Mouse (Mus musculus) midbrain, postnatal 0 days (tissue): ENCODE data around the gene Srsf1. TPM values are rescaled to one million over a fixed set of nuclear protein-coding genes. Genes with fewer than 3 reads are reported as not detected.

ENCODE experiments used
- ATAC-seq: fragments of 200-750 bp; cut with Nextera tagmentation; 2 replicates; pipeline ENCODE4 v1.8.0; 2017; ENCODE audit warnings: moderate number of reproducible peaks, mild to moderate bottlenecking, moderate TSS enrichment, moderate library complexity; ENCODE audit not compliant: low FRiP score
- DNase-seq: peaks from one replicate; pipeline ENCODE4 v3.0.0-alpha.2; 2015; ENCODE audit warnings: low spot score
- H3K27ac ChIP-seq: fragments of 300-500 bp; sonication (generic); 2 replicates; pipeline ENCODE4 v1.5.1; 2014; ENCODE audit warnings: low read depth, mild to moderate bottlenecking, low read length, mixed read lengths
- H3K27me3 ChIP-seq: fragments of 300-500 bp; sonication (generic); 2 replicates; pipeline ENCODE4 v1.6.1; 2014; ENCODE audit warnings: low read length, control low read depth, mixed read lengths; ENCODE audit not compliant: insufficient read depth
- H3K36me3 ChIP-seq: fragments of 300-500 bp; sonication (generic); 2 replicates; pipeline ENCODE4 v1.6.1; 2014; ENCODE audit warnings: low read length, control low read depth, mixed read lengths; ENCODE audit not compliant: insufficient read depth
- H3K4me1 ChIP-seq: fragments of 300-500 bp; sonication (generic); 2 replicates; pipeline ENCODE4 v1.6.1; 2014; ENCODE audit warnings: mild to moderate bottlenecking, control low read depth, antibody characterized with exemption, low read length, mixed read lengths; ENCODE audit not compliant: insufficient read depth
- H3K4me2 ChIP-seq: fragments of 300-500 bp; sonication (generic); 2 replicates; pipeline ENCODE4 v1.6.1; 2014; ENCODE audit warnings: low read depth, mild to moderate bottlenecking, low read length, mixed read lengths; ENCODE audit not compliant: poor library complexity, severe bottlenecking
- H3K4me3 ChIP-seq: fragments of 300-500 bp; sonication (generic); 2 replicates; pipeline ENCODE4 v1.5.1; 2014; ENCODE audit warnings: low read depth, mild to moderate bottlenecking, low read length, moderate library complexity
- H3K9ac ChIP-seq: fragments of 300-500 bp; sonication (generic); replicated peaks from 2 replicates; pipeline ENCODE4 v1.6.1; 2014; ENCODE audit warnings: mild to moderate bottlenecking, low read length, moderate library complexity, mixed read lengths; ENCODE audit not compliant: poor library complexity, severe bottlenecking
- H3K9me3 ChIP-seq: fragments of 300-500 bp; sonication (generic); 2 replicates; pipeline ENCODE4 v1.6.1; 2016; ENCODE audit warnings: low read length, control low read depth
- CTCF ChIP-seq: IDR thresholded peaks from 2 replicates; pipeline ENCODE4 v1.5.1; 2016; ENCODE audit warnings: antibody characterized with exemption, mild to moderate bottlenecking
- WGBS: fragments of 180-500 bp; shearing (Covaris S2); extraction: QIAGEN DNeasy Blood & Tissue Kit; methylation state at CpG from one replicate; pipeline ENCODE4 v1.1.7; 2014; 5-methylcytosine and 5-hydroxymethylcytosine counted together
- polyA plus RNA-seq: library from polyadenylated mRNA; unstranded; fragments of >200 nt; fragmentation: Nextera tagmentation; extraction: Ambion mirVana; gene quantifications from 2 replicates; pipeline ENCODE4 v1.2.1, GENCODE M21; 2015
- total RNA-seq: library from RNA; depleted of rRNA; stranded (reverse); fragments of >200 nt; gene quantifications from 2 replicates; pipeline ENCODE4 v1.2.3, GENCODE M21; 2014; rRNA removed

Gene Srsf1
- total and polyA plus RNA-seq, 2 experiments from 2014 or later = 125 to 280 TPM

DNA sequence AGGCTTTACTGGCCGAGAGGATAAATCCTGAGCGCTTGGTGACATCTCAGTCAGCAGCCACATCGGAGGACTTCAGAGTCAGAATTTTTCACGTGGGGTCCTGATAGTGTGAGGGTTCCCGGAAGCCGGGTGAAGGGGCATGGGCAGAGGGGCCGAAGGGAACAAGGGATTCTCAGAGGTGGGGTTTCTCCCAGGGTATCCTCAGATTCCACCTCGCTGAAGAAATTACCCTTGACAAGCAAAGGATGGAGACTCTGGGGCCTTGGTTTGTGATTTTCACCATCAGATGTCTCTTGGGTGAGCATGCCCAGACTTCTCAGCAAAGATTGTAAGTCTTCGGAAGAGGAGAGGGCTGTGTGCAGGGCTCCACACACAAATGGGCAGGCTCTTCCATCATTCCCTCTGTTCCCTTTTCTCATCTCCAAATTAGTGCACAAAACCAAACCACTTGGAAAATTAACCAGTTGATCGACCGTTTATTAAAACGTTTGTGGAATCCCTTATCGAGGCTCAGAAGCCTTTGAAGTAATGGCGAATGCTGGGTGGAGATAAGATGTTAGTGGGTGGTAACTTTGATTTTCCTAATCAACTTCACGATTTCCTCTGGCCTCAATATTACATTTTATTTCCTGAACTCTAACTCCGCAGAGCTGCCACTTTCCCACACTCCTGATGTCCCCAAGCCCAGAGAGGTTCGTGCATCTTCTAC, 51.0 kb downstream of the Srsf1 start, which contains the start of gene Cuedc1:
Gene Cuedc1, plus strand, starts transcription at position 38 of the 709 bp plus-strand sequence.
- Histone ChIP-seq H3K4me3 (peak within 1 kb of the TSS; percentile 87), H3K27ac (peak within 1 kb of the TSS; percentile 90), H3K36me3 (no peaks in the 10 kb centered on the region), H3K4me2 (peak within 1 kb of the TSS; percentile 85), H3K27me3 (no peaks in the 10 kb centered on the region), H3K4me1 (peaks cover 10% of the 10 kb centered on the region), H3K9me3 (no peaks in the 10 kb centered on the region), H3K9ac (peak within 1 kb of the TSS; percentile 94)
- TF ChIP-seq CTCF = no peak
- no peak for DNase-seq
- 23% methylated on average over 17 of the region's 17 CpGs for WGBS
- ATAC-seq = no peak

DNA sequence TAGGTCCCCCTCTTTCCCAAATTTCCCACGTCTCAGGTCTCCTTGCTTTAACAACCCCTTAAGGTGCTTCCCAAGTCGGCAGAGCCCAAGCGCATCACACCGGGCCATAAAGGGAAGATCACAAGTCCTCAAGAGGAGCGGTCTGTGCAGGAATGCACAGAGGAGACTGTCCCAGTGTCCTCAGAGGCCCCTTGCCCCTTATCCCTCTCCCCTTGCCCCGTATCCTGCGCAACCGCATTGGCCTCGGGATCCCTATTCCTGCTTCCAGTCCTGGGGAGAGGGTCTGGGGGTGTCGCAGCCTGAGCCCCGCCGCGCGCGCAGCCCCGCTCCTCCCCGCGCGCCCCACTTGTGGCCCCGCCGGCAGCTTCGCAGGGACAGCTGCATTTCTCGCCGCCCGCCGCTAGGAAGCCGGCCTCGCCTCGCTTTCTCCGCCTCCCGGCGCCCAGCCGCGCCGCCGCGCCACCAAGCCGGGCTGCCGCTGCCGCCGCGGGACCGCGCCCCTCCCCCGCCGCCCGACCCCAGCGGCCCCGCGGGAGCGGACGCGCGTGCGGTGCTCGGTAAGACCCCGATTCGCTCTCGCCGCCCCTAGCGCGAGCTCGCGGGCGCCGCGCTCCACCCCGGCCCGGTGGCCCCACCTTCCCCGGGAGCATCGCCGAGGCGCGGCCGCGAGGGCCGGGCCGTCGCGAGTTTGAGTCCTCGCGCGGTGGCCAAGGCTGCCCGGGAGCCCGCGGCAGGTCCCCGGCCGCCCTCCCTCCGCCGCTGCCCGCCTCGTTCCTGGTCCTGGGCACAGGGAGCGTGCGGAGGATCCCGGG, 51.8 kb downstream of the Srsf1 start:
- peak overlapping the region; percentile 94 for H3K9ac ChIP-seq
- H3K27ac ChIP-seq = peak overlapping the region; percentile 90
- ATAC-seq = peak; percentile 75
- H3K4me3 ChIP-seq = peak overlapping the region; percentile 87
- no peaks in the 10 kb centered on the region for H3K9me3 ChIP-seq
- DNase-seq = peak; percentile 73
- peak overlapping the region; percentile 85 for H3K4me2 ChIP-seq
- no peaks in the 10 kb centered on the region for H3K36me3 ChIP-seq
- no peaks in the 10 kb centered on the region for H3K27me3 ChIP-seq
- peak; percentile 54 for TF ChIP-seq CTCF
- WGBS = under 1% methylated on average over 57 of the region's 95 CpGs
- peaks cover 10% of the 10 kb centered on the region for H3K4me1 ChIP-seq

DNA sequence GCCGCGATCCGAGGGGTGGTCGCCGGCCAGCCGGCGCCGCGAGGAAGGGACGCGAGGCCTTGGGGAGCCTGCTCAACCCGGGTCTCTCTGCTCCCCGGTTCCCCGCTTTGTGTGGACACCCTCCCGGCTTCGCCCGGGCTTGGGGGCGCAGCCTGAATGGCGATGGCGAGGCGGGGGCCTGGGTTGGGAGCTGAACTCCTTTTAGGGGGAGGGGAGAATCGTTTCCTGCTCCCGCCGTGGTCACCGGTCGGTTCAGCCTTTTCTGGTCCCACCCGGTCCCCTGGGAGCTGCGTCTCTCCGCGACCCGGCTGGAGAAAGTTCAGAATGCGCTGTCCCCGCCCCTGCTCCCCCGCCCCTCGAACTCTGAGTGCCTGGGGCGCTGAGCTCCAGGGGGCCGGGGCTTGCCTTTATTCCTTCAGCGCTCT, 52.4 kb downstream of the Srsf1 start:
- Histone ChIP-seq H3K4me3 (peak overlapping the region; percentile 87), H3K27ac (peak overlapping the region; percentile 90), H3K27me3 (no peaks in the 10 kb centered on the region), H3K4me2 (peak overlapping the region; percentile 85), H3K36me3 (no peaks in the 10 kb centered on the region), H3K9me3 (no peaks in the 10 kb centered on the region), H3K4me1 (peaks cover 10% of the 10 kb centered on the region), H3K9ac (peak overlapping the region; percentile 94)
- WGBS = under 1% methylated on average over 36 of the region's 38 CpGs
- ATAC-seq (peak; percentile 22), DNase-seq (peak; percentile 66)
- TF ChIP-seq CTCF = no peak

DNA sequence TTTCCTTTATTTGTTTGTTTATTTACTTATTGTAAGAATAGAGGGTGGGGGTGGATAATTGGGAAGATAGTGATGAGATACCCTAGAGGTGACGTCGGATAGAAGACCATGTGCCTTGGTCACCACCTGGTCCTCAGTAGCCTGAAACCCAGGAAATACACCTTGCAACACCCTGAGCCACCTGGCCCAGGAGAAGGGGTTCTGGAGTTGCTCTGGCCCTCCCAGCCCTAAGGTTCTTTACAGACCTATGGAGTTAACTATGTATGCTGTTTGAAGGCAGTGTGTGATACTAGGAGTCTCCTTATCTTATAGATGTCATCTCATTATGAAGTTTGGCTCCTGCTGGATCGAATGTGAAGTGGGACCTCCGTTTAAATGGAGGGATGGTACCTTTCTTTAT, 53.0 kb downstream of the Srsf1 start:
- no peaks in the 10 kb centered on the region for H3K9me3 ChIP-seq
- no peaks in the 10 kb centered on the region for H3K36me3 ChIP-seq
- DNase-seq (no peak), ATAC-seq (no peak)
- no peak overlapping the region; the same call in 1 of the 2 replicates for H3K27ac ChIP-seq
- WGBS = 26% methylated on average over 4 of the region's 4 CpGs
- no peak overlapping the region for H3K9ac ChIP-seq
- peaks cover 10% of the 10 kb centered on the region for H3K4me1 ChIP-seq
- no peak for TF ChIP-seq CTCF
- no peaks in the 10 kb centered on the region for H3K27me3 ChIP-seq
- H3K4me2 ChIP-seq = peak overlapping the region; percentile 85
- peak overlapping the region; percentile 87 for H3K4me3 ChIP-seq

Other genes with a start within 250 kb of the Srsf1 start
- 1.5 and 2.5 TPM in 2 replicates for gene Lpo, start 219.1 kb upstream of the Srsf1 start, total RNA-seq
- gene Lpo, start 219.1 kb upstream of the Srsf1 start, polyA plus RNA-seq = 3.8 and 4.0 TPM in 2 replicates
- gene Mks1, start 194.2 kb upstream of the Srsf1 start, total RNA-seq = 9.1 and 16.0 TPM in 2 replicates
- 8.5 and 10.5 TPM in 2 replicates for gene Mks1, start 194.2 kb upstream of the Srsf1 start, polyA plus RNA-seq
- 0.94 and 1.4 TPM in 2 replicates for gene Epx, start 171.8 kb upstream of the Srsf1 start, total RNA-seq
- 1.2 and 1.7 TPM in 2 replicates for gene Epx, start 171.8 kb upstream of the Srsf1 start, polyA plus RNA-seq
- not detected in 2 replicates for gene Olfr462, start 155.1 kb upstream of the Srsf1 start, total RNA-seq
- not detected in 2 replicates for gene Olfr462, start 155.1 kb upstream of the Srsf1 start, polyA plus RNA-seq
- not detected in 2 replicates for gene Olfr463, start 150.0 kb upstream of the Srsf1 start, total RNA-seq
- 0.09 TPM in 1 of 2 replicates, not detected in the other for gene Olfr463, start 150.0 kb upstream of the Srsf1 start, polyA plus RNA-seq
- 0.22 and 0.24 TPM in 2 replicates for gene Olfr464, start 126.4 kb upstream of the Srsf1 start, total RNA-seq
- not detected in 2 replicates for gene Olfr464, start 126.4 kb upstream of the Srsf1 start, polyA plus RNA-seq
- gene Dynll2, start 59.8 kb upstream of the Srsf1 start, total RNA-seq = 72.1 and 89.8 TPM in 2 replicates
- gene Dynll2, start 59.8 kb upstream of the Srsf1 start, polyA plus RNA-seq = 54.5 and 56.8 TPM in 2 replicates
- 31.4 and 40.6 TPM in 2 replicates for gene Vezf1, start 20.9 kb downstream of the Srsf1 start, total RNA-seq
- gene Vezf1, start 20.9 kb downstream of the Srsf1 start, polyA plus RNA-seq = 29.7 and 30.9 TPM in 2 replicates
- 38.8 and 40.2 TPM in 2 replicates for gene Cuedc1, start 50.7 kb downstream of the Srsf1 start, total RNA-seq
- gene Cuedc1, start 50.7 kb downstream of the Srsf1 start, polyA plus RNA-seq = 32.7 and 37.5 TPM in 2 replicates
- 29.4 and 35.5 TPM in 2 replicates for gene Mrps23, start 157.0 kb downstream of the Srsf1 start, total RNA-seq
- gene Mrps23, start 157.0 kb downstream of the Srsf1 start, polyA plus RNA-seq = 63.0 and 63.2 TPM in 2 replicates
- gene Ccdc182, start 246.7 kb downstream of the Srsf1 start, total RNA-seq = not detected in 2 replicates
- 0.12 TPM in 1 of 2 replicates, not detected in the other for gene Ccdc182, start 246.7 kb downstream of the Srsf1 start, polyA plus RNA-seq